Mouse (Mus musculus) midbrain, postnatal 0 days (tissue): Measurements from ENCODE around the gene Rspo4. TPM values are rescaled to one million over a fixed set of nuclear protein-coding genes. Genes with fewer than 3 reads are reported as not detected.

Source experiments
- ATAC-seq: fragments of 200-750 bp; cut with Nextera tagmentation; 2 replicates; pipeline ENCODE4 v1.8.0; 2017; ENCODE audit warnings: moderate number of reproducible peaks, mild to moderate bottlenecking, moderate TSS enrichment, moderate library complexity; ENCODE audit not compliant: low FRiP score
- DNase-seq: peaks from one replicate; pipeline ENCODE4 v3.0.0-alpha.2; 2015; ENCODE audit warnings: low spot score
- H3K27ac ChIP-seq: fragments of 300-500 bp; sonication (generic); 2 replicates; pipeline ENCODE4 v1.5.1; 2014; ENCODE audit warnings: low read depth, mild to moderate bottlenecking, low read length, mixed read lengths
- H3K27me3 ChIP-seq: fragments of 300-500 bp; sonication (generic); 2 replicates; pipeline ENCODE4 v1.6.1; 2014; ENCODE audit warnings: low read length, control low read depth, mixed read lengths; ENCODE audit not compliant: insufficient read depth
- H3K36me3 ChIP-seq: fragments of 300-500 bp; sonication (generic); 2 replicates; pipeline ENCODE4 v1.6.1; 2014; ENCODE audit warnings: low read length, control low read depth, mixed read lengths; ENCODE audit not compliant: insufficient read depth
- H3K4me1 ChIP-seq: fragments of 300-500 bp; sonication (generic); 2 replicates; pipeline ENCODE4 v1.6.1; 2014; ENCODE audit warnings: mild to moderate bottlenecking, control low read depth, antibody characterized with exemption, low read length, mixed read lengths; ENCODE audit not compliant: insufficient read depth
- H3K4me2 ChIP-seq: fragments of 300-500 bp; sonication (generic); 2 replicates; pipeline ENCODE4 v1.6.1; 2014; ENCODE audit warnings: low read depth, mild to moderate bottlenecking, low read length, mixed read lengths; ENCODE audit not compliant: poor library complexity, severe bottlenecking
- H3K4me3 ChIP-seq: fragments of 300-500 bp; sonication (generic); 2 replicates; pipeline ENCODE4 v1.5.1; 2014; ENCODE audit warnings: low read depth, mild to moderate bottlenecking, low read length, moderate library complexity
- H3K9ac ChIP-seq: fragments of 300-500 bp; sonication (generic); replicated peaks from 2 replicates; pipeline ENCODE4 v1.6.1; 2014; ENCODE audit warnings: mild to moderate bottlenecking, low read length, moderate library complexity, mixed read lengths; ENCODE audit not compliant: poor library complexity, severe bottlenecking
- H3K9me3 ChIP-seq: fragments of 300-500 bp; sonication (generic); 2 replicates; pipeline ENCODE4 v1.6.1; 2016; ENCODE audit warnings: low read length, control low read depth
- CTCF ChIP-seq: IDR thresholded peaks from 2 replicates; pipeline ENCODE4 v1.5.1; 2016; ENCODE audit warnings: antibody characterized with exemption, mild to moderate bottlenecking
- WGBS: fragments of 180-500 bp; shearing (Covaris S2); extraction: QIAGEN DNeasy Blood & Tissue Kit; methylation state at CpG from one replicate; pipeline ENCODE4 v1.1.7; 2014; 5-methylcytosine and 5-hydroxymethylcytosine counted together
- polyA plus RNA-seq: library from polyadenylated mRNA; unstranded; fragments of >200 nt; fragmentation: Nextera tagmentation; extraction: Ambion mirVana; gene quantifications from 2 replicates; pipeline ENCODE4 v1.2.1, GENCODE M21; 2015
- total RNA-seq: library from RNA; depleted of rRNA; stranded (reverse); fragments of >200 nt; gene quantifications from 2 replicates; pipeline ENCODE4 v1.2.3, GENCODE M21; 2014

Rspo4 gene
- total and polyA plus RNA-seq, 2 experiments from 2014 or later = 0.44 TPM; not detected in 1

GRCm38 (mm10) chr2:151904636-151905035, 61.9 kb downstream of the Rspo4 start:
- TF ChIP-seq CTCF = no peak
- Histone ChIP-seq H3K4me3 (no peak overlapping the region), H3K4me1 (no peaks in the 10 kb centered on the region), H3K9ac (no peak overlapping the region), H3K9me3 (no peaks in the 10 kb centered on the region), H3K27ac (no peak overlapping the region), H3K27me3 (no peaks in the 10 kb centered on the region), H3K36me3 (no peaks in the 10 kb centered on the region), H3K4me2 (no peak overlapping the region)
- ATAC-seq = no peak
- 54% methylated on average over 3 of the region's 3 CpGs for WGBS
- DNase-seq = no peak

GRCm38 (mm10) chr2:151907020-151907419, 64.3 kb downstream of the Rspo4 start:
- no peaks in the 10 kb centered on the region for H3K27me3 ChIP-seq
- no peak overlapping the region for H3K27ac ChIP-seq
- ATAC-seq (no peak), DNase-seq (no peak)
- no peaks in the 10 kb centered on the region for H3K36me3 ChIP-seq
- H3K9me3 ChIP-seq = no peaks in the 10 kb centered on the region
- H3K4me3 ChIP-seq = no peak overlapping the region
- H3K4me2 ChIP-seq = no peak overlapping the region
- no peaks in the 10 kb centered on the region for H3K4me1 ChIP-seq
- no peak overlapping the region for H3K9ac ChIP-seq
- no peak for TF ChIP-seq CTCF
- 79% methylated on average over 2 of the region's 2 CpGs for WGBS

GRCm38 (mm10) chr2:151909386-151909785, 66.7 kb downstream of the Rspo4 start:
- Histone ChIP-seq H3K9me3 (no peaks in the 10 kb centered on the region), H3K9ac (no peak overlapping the region), H3K27ac (no peak overlapping the region), H3K36me3 (no peaks in the 10 kb centered on the region), H3K4me2 (no peak overlapping the region), H3K4me1 (no peaks in the 10 kb centered on the region), H3K4me3 (no peak overlapping the region), H3K27me3 (no peaks in the 10 kb centered on the region)
- 76% methylated on average over 3 of the region's 3 CpGs for WGBS
- no peak for TF ChIP-seq CTCF
- DNase-seq (no peak), ATAC-seq (no peak)

- Histone ChIP-seq H3K27me3 (no peaks in the 10 kb centered on the region), H3K9ac (no peak overlapping the region), H3K4me3 (no peak overlapping the region), H3K36me3 (no peaks in the 10 kb centered on the region), H3K27ac (0 out of 2 replicates have a peak overlapping the region, but pooled peaks have one; percentile 6), H3K4me1 (no peaks in the 10 kb centered on the region), H3K4me2 (no peak overlapping the region), H3K9me3 (no peaks in the 10 kb centered on the region)
- no peak for DNase-seq
- 63% methylated on average over 5 of the region's 5 CpGs for WGBS
- no peak for TF ChIP-seq CTCF
- no peak for ATAC-seq
Measured at GRCm38 (mm10) chr2:151910498-151910897, 67.8 kb downstream of the Rspo4 start.

GRCm38 (mm10) chr2:151910919-151911500, 68.3 kb downstream of the Rspo4 start, which contains the start of gene Angpt4:
Gene Angpt4, plus strand, starts transcription at chr2:151911210.
- Histone ChIP-seq H3K27ac (0 out of 2 replicates have a peak within 1 kb of the TSS, but pooled peaks have one; percentile 6), H3K9ac (no peak within 1 kb of the TSS), H3K36me3 (no peaks in the 10 kb centered on the region), H3K4me2 (no peak within 1 kb of the TSS), H3K9me3 (no peaks in the 10 kb centered on the region), H3K27me3 (no peaks in the 10 kb centered on the region), H3K4me1 (no peaks in the 10 kb centered on the region), H3K4me3 (no peak within 1 kb of the TSS)
- no peak for ATAC-seq
- 72% methylated on average over 11 of the region's 13 CpGs for WGBS
- DNase-seq = no peak
- TF ChIP-seq CTCF = no peak

GRCm38 (mm10) chr2:151911751-151912150, 69.0 kb downstream of the Rspo4 start:
- Histone ChIP-seq H3K4me2 (no peak overlapping the region), H3K27ac (no peak overlapping the region), H3K4me1 (no peaks in the 10 kb centered on the region), H3K4me3 (no peak overlapping the region), H3K9ac (no peak overlapping the region), H3K9me3 (no peaks in the 10 kb centered on the region), H3K27me3 (no peaks in the 10 kb centered on the region), H3K36me3 (no peaks in the 10 kb centered on the region)
- DNase-seq (no peak), ATAC-seq (no peak)
- WGBS = 86% methylated on average over 3 of the region's 3 CpGs
- TF ChIP-seq CTCF = no peak
